Mouse (Mus musculus) limb, embryonic 14.5 days (tissue): ENCODE measurements at regions not wholly inside any gene's neighbourhood (a gene's known extent, or its start where the extent isn't known, plus 50 kb on each side); places are given as distances from the start of the nearest gene placed in this dataset.
A peak's percentile ranks its signal among the peaks of the same experiment; 100 is the strongest.
"Not testable (repeated sequence)": the region's sequence is repeated elsewhere in the genome, so short reads cannot be mapped to it uniquely, and the experiment has no call there.

Experiments
- ATAC-seq: fragments of 200-750 bp; cut with Nextera tagmentation; 2 replicates; pipeline ENCODE4 v1.8.0; 2017; ENCODE audit warnings: low read depth, moderate number of reproducible peaks, moderate TSS enrichment; ENCODE audit not compliant: low FRiP score
- DNase-seq: peaks from one replicate; pipeline ENCODE4 v3.0.0-alpha.2; 2015; ENCODE audit warnings: low spot score
- H3K27ac ChIP-seq: fragments of 300-500 bp; sonication (generic); replicated peaks from 2 replicates; pipeline ENCODE4 v1.5.1; 2014; ENCODE audit warnings: low read depth, mild to moderate bottlenecking, low read length, moderate library complexity, mixed read lengths
- H3K27me3 ChIP-seq: fragments of 300-500 bp; sonication (generic); 2 replicates; pipeline ENCODE4 v1.6.1; 2014; ENCODE audit warnings: low read length, mixed read lengths; ENCODE audit not compliant: control insufficient read depth, insufficient read depth
- H3K36me3 ChIP-seq: fragments of 300-500 bp; sonication (generic); 2 replicates; pipeline ENCODE4 v1.6.1; 2014; ENCODE audit warnings: mild to moderate bottlenecking, low read length, moderate library complexity, mixed read lengths; ENCODE audit not compliant: control insufficient read depth, insufficient read depth
- H3K4me1 ChIP-seq: fragments of 300-500 bp; sonication (generic); 2 replicates; pipeline ENCODE4 v1.6.1; 2014; ENCODE audit warnings: antibody characterized with exemption, low read length, mixed read lengths; ENCODE audit not compliant: control insufficient read depth, insufficient read depth
- H3K4me2 ChIP-seq: fragments of 300-500 bp; sonication (generic); replicated peaks from 2 replicates; pipeline ENCODE4 v1.6.1; 2014; ENCODE audit warnings: low read depth, mild to moderate bottlenecking, low read length, moderate library complexity; ENCODE audit not compliant: severe bottlenecking
- H3K4me3 ChIP-seq: fragments of 300-500 bp; sonication (generic); replicated peaks from 2 replicates; pipeline ENCODE4 v1.5.1; 2014; ENCODE audit warnings: low read length
- H3K9ac ChIP-seq: fragments of 300-500 bp; sonication (generic); 2 replicates; pipeline ENCODE4 v1.6.1; 2014; ENCODE audit warnings: mild to moderate bottlenecking, low read depth, low read length, moderate library complexity; ENCODE audit not compliant: severe bottlenecking
- H3K9me3 ChIP-seq: fragments of 300-500 bp; sonication (generic); 2 replicates; pipeline ENCODE4 v1.6.1; 2016; ENCODE audit warnings: low read length; ENCODE audit not compliant: control insufficient read depth
- POLR2A ChIP-seq: fragments of 200-500 bp; IDR thresholded peaks from 2 replicates; pipeline ENCODE4 v1.8.0; 2012; ENCODE audit warnings: inconsistent platforms, mild to moderate bottlenecking, moderate library complexity, borderline replicate concordance; ENCODE audit not compliant: insufficient read depth, insufficient read length; ENCODE audit errors: extremely low read depth
- WGBS: fragments of 180-500 bp; shearing (Covaris S2); extraction: QIAGEN DNeasy Blood & Tissue Kit; methylation state at CpG from one replicate; pipeline ENCODE4 v1.1.7; 2014; 5-methylcytosine and 5-hydroxymethylcytosine counted together

GRCm38 (mm10) chr1:23316288-23316687 is 81.3 kb downstream of the Ogfrl1 start:
- not testable (repeated sequence) for H3K27ac ChIP-seq, H3K27me3 ChIP-seq, ATAC-seq, H3K4me1 ChIP-seq, H3K9ac ChIP-seq, H3K4me3 ChIP-seq, DNase-seq, H3K36me3 ChIP-seq, H3K4me2 ChIP-seq, H3K9me3 ChIP-seq
- WGBS: 93% methylated on average over 2 of the region's 2 CpGs

GRCm38 (mm10) chr1:23314863-23315262 is 82.7 kb downstream of the Ogfrl1 start:
- H3K36me3 ChIP-seq, H3K27me3 ChIP-seq, H3K27ac ChIP-seq, ATAC-seq, H3K4me1 ChIP-seq, H3K4me2 ChIP-seq, H3K9me3 ChIP-seq, H3K9ac ChIP-seq, DNase-seq, H3K4me3 ChIP-seq: not testable (repeated sequence)
- 92% methylated on average over 2 of the region's 2 CpGs for WGBS

GRCm38 (mm10) chr1:23292718-23293117 is 104.9 kb downstream of the Ogfrl1 start:
- Histone ChIP-seq H3K9ac (no peak overlapping the region), H3K4me3 (no peak overlapping the region), H3K4me2 (no peak overlapping the region), H3K9me3 (no peaks in the 10 kb centered on the region), H3K27ac (no peak overlapping the region), H3K27me3 (no peaks in the 10 kb centered on the region), H3K4me1 (no peaks in the 10 kb centered on the region), H3K36me3 (no peaks in the 10 kb centered on the region)
- DNase-seq (no peak), ATAC-seq (no peak)
- WGBS: 88% methylated on average over 1 of the region's 1 CpGs
- TF ChIP-seq POLR2A: no peak

GRCm38 (mm10) chr1:23286741-23287140 is 110.8 kb downstream of the Ogfrl1 start:
- Histone ChIP-seq H3K27me3 (no peaks in the 10 kb centered on the region), H3K9ac (no peak overlapping the region), H3K9me3 (no peaks in the 10 kb centered on the region), H3K36me3 (no peaks in the 10 kb centered on the region), H3K27ac (no peak overlapping the region), H3K4me1 (no peaks in the 10 kb centered on the region), H3K4me2 (no peak overlapping the region), H3K4me3 (no peak overlapping the region)
- 29% methylated on average over 4 of the region's 4 CpGs for WGBS
- TF ChIP-seq POLR2A: no peak
- ATAC-seq: no peak
- peak; percentile 74 for DNase-seq

- TF ChIP-seq POLR2A: no peak
- Histone ChIP-seq H3K27me3 (no peaks in the 10 kb centered on the region), H3K4me1 (no peaks in the 10 kb centered on the region), H3K4me3 (no peak overlapping the region), H3K27ac (no peak overlapping the region), H3K9me3 (no peaks in the 10 kb centered on the region), H3K9ac (no peak overlapping the region), H3K36me3 (0 out of 2 replicates have a peak, but pooled peaks cover 5% of the 10 kb centered on the region), H3K4me2 (no peak overlapping the region)
- DNase-seq (no peak), ATAC-seq (no peak)
- 94% methylated on average over 4 of the region's 4 CpGs for WGBS
These were observed 114.7 kb downstream of the Ogfrl1 start for GRCm38 (mm10) chr1:23282870-23283219.

- Histone ChIP-seq H3K36me3 (0 out of 2 replicates have a peak, but pooled peaks cover 5% of the 10 kb centered on the region), H3K4me2 (no peak overlapping the region), H3K9me3 (no peaks in the 10 kb centered on the region), H3K9ac (no peak overlapping the region), H3K4me1 (no peaks in the 10 kb centered on the region), H3K4me3 (no peak overlapping the region), H3K27ac (no peak overlapping the region), H3K27me3 (no peaks in the 10 kb centered on the region)
- ATAC-seq (no peak), DNase-seq (no peak)
- no peak for TF ChIP-seq POLR2A
- 77% methylated on average over 2 of the region's 2 CpGs for WGBS
These were observed 115.2 kb downstream of the Ogfrl1 start for GRCm38 (mm10) chr1:23282215-23282869.
